35 mouse cellular contexts compared by ENCODE assay signal in genomic region chr4:81789274-81789673, GRCm38 (mm10).
"Had no signal": no experiment of that assay in that cellular context is flagged by ENCODE, and none has a peak within 500 bp of the region (broad histone marks: within the 10 kb centered on the region; RNA-seq: fewer than 3 reads in every experiment).

No protein-coding gene starts in this region.

- H3K4me1 ChIP-seq: heart, embryonic 15.5 days; hindbrain, embryonic 10.5 days; hindbrain, embryonic 12.5 days; hindbrain, embryonic 13.5 days; hindbrain, embryonic 15.5 days; intestine, embryonic 15.5 days; kidney, embryonic 15.5 days had no signal

- H3K4me2 ChIP-seq: heart, embryonic 11.5 days; heart, embryonic 12.5 days; heart, embryonic 13.5 days; heart, embryonic 15.5 days; hindbrain, embryonic 12.5 days; hindbrain, embryonic 13.5 days; hindbrain, embryonic 14.5 days; hindbrain, embryonic 15.5 days; intestine, embryonic 15.5 days; kidney, embryonic 15.5 days had no signal

- H3K36me3 ChIP-seq: heart, embryonic 10.5 days; heart, embryonic 12.5 days; heart, embryonic 13.5 days; heart, embryonic 15.5 days; hindbrain, embryonic 10.5 days; hindbrain, embryonic 12.5 days; hindbrain, embryonic 13.5 days; hindbrain, embryonic 15.5 days; intestine, embryonic 15.5 days; kidney, embryonic 15.5 days had no signal

- H3K9me3 ChIP-seq: heart, embryonic 10.5 days; heart, embryonic 12.5 days; heart, embryonic 13.5 days; heart, embryonic 15.5 days; hindbrain, embryonic 10.5 days; hindbrain, embryonic 12.5 days; hindbrain, embryonic 13.5 days; hindbrain, embryonic 15.5 days; intestine, embryonic 15.5 days; kidney, embryonic 15.5 days had no signal

- H3K9ac ChIP-seq: heart, embryonic 12.5 days; heart, embryonic 13.5 days; heart, embryonic 15.5 days; hindbrain, embryonic 12.5 days; hindbrain, embryonic 13.5 days; hindbrain, embryonic 14.5 days; hindbrain, embryonic 15.5 days; intestine, embryonic 15.5 days; kidney, embryonic 15.5 days had no signal

- H3K27me3 ChIP-seq: heart, embryonic 12.5 days; heart, embryonic 13.5 days; heart, embryonic 15.5 days; hindbrain, embryonic 12.5 days; hindbrain, embryonic 13.5 days; hindbrain, embryonic 15.5 days; intestine, embryonic 15.5 days; kidney, embryonic 15.5 days had no signal

- ATAC-seq: hindbrain, embryonic 16.5 days; hindbrain, postnatal 0 days; inflammation-experienced regulatory T-cells, adult 6 months; intestine, embryonic 15.5 days; intestine, embryonic 16.5 days; intestine, postnatal 0 days had no signal

- DNase-seq: heart, postnatal 10 days; heart, postnatal 14 days; heart, postnatal 36 days; heart, postnatal 4 days; kidney, adult 11 months; kidney, adult 18-20 months; kidney, adult 2 months; kidney, adult 8-10 months; kidney, adult 9 months; kidney, postnatal 10 days; kidney, postnatal 14 days; kidney, postnatal 25 days; kidney, postnatal 36 days; kidney, postnatal 4 days; layer of hippocampus, adult 9-11 months; layer of hippocampus, postnatal 36 days had no signal

- H3K4me3 ChIP-seq: heart, embryonic 10.5 days; heart, embryonic 12.5 days; heart, embryonic 13.5 days; heart, embryonic 15.5 days; hindbrain, embryonic 10.5 days; hindbrain, embryonic 12.5 days; hindbrain, embryonic 13.5 days; hindbrain, embryonic 15.5 days; intestine, embryonic 15.5 days; kidney, embryonic 15.5 days; layer of hippocampus, adult 2 months had no signal

- H3K27ac ChIP-seq: heart, embryonic 10.5 days; heart, embryonic 13.5 days; heart, embryonic 15.5 days; hindbrain, embryonic 10.5 days; hindbrain, embryonic 12.5 days; hindbrain, embryonic 13.5 days; hindbrain, embryonic 14.5 days; hindbrain, embryonic 15.5 days; hindbrain, postnatal 0 days; intestine, embryonic 15.5 days; kidney, embryonic 15.5 days; kidney, postnatal 0 days; layer of hippocampus, adult 2 months had no signal
